Mouse (Mus musculus): ENCODE data around the gene Sort1.

Gene Sort1

DNA sequence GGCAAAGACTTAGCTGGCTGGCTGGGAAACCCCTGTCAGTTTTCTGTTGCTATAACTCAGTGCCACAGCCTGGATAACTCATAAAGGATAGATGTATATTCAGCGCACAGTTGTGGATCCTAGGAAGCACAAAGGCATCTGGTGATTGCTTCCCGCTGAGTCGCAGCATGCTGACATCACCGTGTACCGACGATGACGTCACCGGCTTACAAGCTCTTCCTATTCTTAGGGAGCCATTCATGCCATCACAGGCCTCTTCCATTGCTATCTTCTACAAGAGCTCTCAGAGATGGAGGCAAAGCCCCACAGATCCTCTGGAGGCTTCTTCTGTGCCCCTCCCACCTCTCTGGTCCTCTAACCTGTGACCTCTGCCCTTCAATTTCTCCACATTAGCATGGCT is 19.8 kb downstream of the Sort1 start:
- Histone ChIP-seq H3K9me3 (ENCODE audit: low read length) (no peaks in the 10 kb centered on the region), H3K27me3 (ENCODE audit: insufficient read depth, low read length) (no peaks in the 10 kb centered on the region), H3K36me3 (ENCODE audit: insufficient read depth, low read length) (no peaks in the 10 kb centered on the region), H3K4me1 (replicated peaks; ENCODE audit: low read depth, low read length) (peaks cover 20% of the 10 kb centered on the region), H3K4me3 (replicated peaks; ENCODE audit: low read length) (no peak overlapping the region)
- TF ChIP-seq CTCF (conservative IDR thresholded peaks at IDR 0.05; ENCODE audit: low read length): no peak

DNA sequence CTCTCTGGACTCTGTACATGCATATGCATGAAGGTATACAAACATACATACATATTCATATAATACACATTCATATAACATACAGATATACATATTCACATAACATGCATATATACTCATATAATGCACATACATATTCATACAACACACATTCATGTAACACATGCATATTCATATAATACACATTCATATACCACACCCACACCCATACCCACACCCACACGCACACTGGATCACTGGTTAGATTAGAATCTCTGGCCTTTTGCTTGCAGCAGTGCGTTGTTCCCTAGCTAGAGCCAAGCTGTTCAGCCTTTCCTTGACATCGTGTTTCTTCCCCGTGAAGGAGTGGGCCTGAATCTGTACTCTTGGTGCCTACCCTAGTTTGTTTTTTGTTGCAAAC is 20.9 kb downstream of the Sort1 start:
- H3K36me3 ChIP-seq (ENCODE audit: insufficient read depth, low read length): no peaks in the 10 kb centered on the region
- H3K9me3 ChIP-seq (ENCODE audit: low read length): no peaks in the 10 kb centered on the region
- no peaks in the 10 kb centered on the region for H3K27me3 ChIP-seq (ENCODE audit: insufficient read depth, low read length)
- no peak for TF ChIP-seq CTCF (conservative IDR thresholded peaks at IDR 0.05; ENCODE audit: low read length)
- no peak for TF ChIP-seq POU5F1 (IDR thresholded peaks at IDR 0.05; ENCODE audit: borderline replicate concordance, low read length)
- TF ChIP-seq NANOG (IDR thresholded peaks at IDR 0.05; ENCODE audit: borderline replicate concordance, low read length): no peak
- no peak overlapping the region for H3K4me3 ChIP-seq (replicated peaks; ENCODE audit: low read length)
- H3K4me1 ChIP-seq (replicated peaks; ENCODE audit: low read depth, low read length): peaks cover 17% of the 10 kb centered on the region

DNA sequence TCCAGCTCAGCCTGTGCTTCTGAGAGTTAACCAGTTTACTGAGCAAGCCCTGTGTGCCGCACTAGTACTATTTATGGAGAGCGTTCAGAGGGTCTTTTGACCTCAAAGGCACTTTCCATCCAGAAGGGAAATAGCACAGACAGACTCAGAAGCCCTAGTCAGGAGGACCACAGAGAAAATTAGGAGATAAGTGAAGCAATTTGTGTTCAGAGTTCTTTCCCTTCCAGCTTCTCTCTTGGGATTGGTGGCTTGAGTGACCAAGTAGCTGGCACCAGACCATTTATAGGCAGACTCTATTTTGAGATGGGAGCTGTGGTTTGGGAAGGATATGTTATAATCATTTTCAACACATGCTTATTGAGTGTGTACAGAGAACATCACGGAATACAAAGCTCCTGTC is 22.5 kb downstream of the Sort1 start:
- H3K9me3 ChIP-seq (ENCODE audit: low read length): no peaks in the 10 kb centered on the region
- no peak overlapping the region for H3K4me3 ChIP-seq (replicated peaks; ENCODE audit: low read length)
- TF ChIP-seq POU5F1 (IDR thresholded peaks at IDR 0.05; ENCODE audit: borderline replicate concordance, low read length) (no peak), CTCF (conservative IDR thresholded peaks at IDR 0.05; ENCODE audit: low read length) (no peak), NANOG (IDR thresholded peaks at IDR 0.05; ENCODE audit: borderline replicate concordance, low read length) (no peak)
- H3K27me3 ChIP-seq (ENCODE audit: insufficient read depth, low read length): no peaks in the 10 kb centered on the region
- H3K36me3 ChIP-seq (ENCODE audit: insufficient read depth, low read length): no peaks in the 10 kb centered on the region
- peaks cover 17% of the 10 kb centered on the region for H3K4me1 ChIP-seq (replicated peaks; ENCODE audit: low read depth, low read length)

GRCm38 (mm10) chr3:108307485-108307884 is 23.6 kb downstream of the Sort1 start:
- TF ChIP-seq NANOG (IDR thresholded peaks at IDR 0.05; ENCODE audit: borderline replicate concordance, low read length): no peak
- no peak for TF ChIP-seq POU5F1 (IDR thresholded peaks at IDR 0.05; ENCODE audit: borderline replicate concordance, low read length)
- TF ChIP-seq CTCF (conservative IDR thresholded peaks at IDR 0.05; ENCODE audit: low read length): no peak
- Histone ChIP-seq H3K4me1 (replicated peaks; ENCODE audit: low read depth, low read length) (peaks cover 17% of the 10 kb centered on the region), H3K36me3 (ENCODE audit: insufficient read depth, low read length) (no peaks in the 10 kb centered on the region), H3K4me3 (replicated peaks; ENCODE audit: low read length) (no peak overlapping the region), H3K27me3 (ENCODE audit: insufficient read depth, low read length) (no peaks in the 10 kb centered on the region), H3K9me3 (ENCODE audit: low read length) (no peaks in the 10 kb centered on the region)

- no peaks in the 10 kb centered on the region for H3K36me3 ChIP-seq (ENCODE audit: insufficient read depth, low read length)
- peaks cover 12% of the 10 kb centered on the region; the same call in 1 of the 2 replicates for H3K4me1 ChIP-seq (replicated peaks; ENCODE audit: low read depth, low read length)
- H3K27me3 ChIP-seq (ENCODE audit: insufficient read depth, low read length): no peaks in the 10 kb centered on the region
- TF ChIP-seq POU5F1 (IDR thresholded peaks at IDR 0.05; ENCODE audit: borderline replicate concordance, low read length) (no peak), CTCF (conservative IDR thresholded peaks at IDR 0.05; ENCODE audit: low read length) (no peak), NANOG (IDR thresholded peaks at IDR 0.05; ENCODE audit: borderline replicate concordance, low read length) (no peak)
- no peak overlapping the region for H3K4me3 ChIP-seq (replicated peaks; ENCODE audit: low read length)
- H3K9me3 ChIP-seq (ENCODE audit: low read length): no peaks in the 10 kb centered on the region
Observed at GRCm38 (mm10) chr3:108310921-108311341, 27.0 kb downstream of the Sort1 start.

- no peaks in the 10 kb centered on the region for H3K27me3 ChIP-seq (ENCODE audit: insufficient read depth, low read length)
- TF ChIP-seq POU5F1 (IDR thresholded peaks at IDR 0.05; ENCODE audit: borderline replicate concordance, low read length) (no peak), NANOG (IDR thresholded peaks at IDR 0.05; ENCODE audit: borderline replicate concordance, low read length) (no peak), CTCF (conservative IDR thresholded peaks at IDR 0.05; ENCODE audit: low read length) (no peak)
- no peak overlapping the region for H3K4me3 ChIP-seq (replicated peaks; ENCODE audit: low read length)
Observed at GRCm38 (mm10) chr3:108311688-108312087, 27.8 kb downstream of the Sort1 start.

DNA sequence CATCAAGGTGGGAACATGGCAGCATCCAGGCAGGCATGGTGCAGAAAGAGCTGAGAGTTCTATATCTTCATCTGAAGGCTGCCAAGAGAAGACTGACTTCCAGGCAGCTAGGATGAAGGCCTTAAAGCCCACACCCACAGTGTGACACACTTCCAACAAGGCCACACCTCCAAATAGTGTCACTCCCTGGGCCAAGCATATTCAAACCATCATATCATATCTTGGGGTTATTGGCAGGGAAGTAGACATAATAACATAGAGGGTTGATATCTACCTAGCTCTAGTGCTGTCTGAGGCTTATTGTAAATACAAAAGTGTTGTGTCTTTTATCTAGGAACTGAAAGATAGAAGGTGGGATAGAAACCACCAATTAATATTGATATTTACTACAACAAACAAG is 28.5 kb downstream of the Sort1 start:
- no peak overlapping the region for H3K4me3 ChIP-seq (replicated peaks; ENCODE audit: low read length)
- H3K27me3 ChIP-seq (ENCODE audit: insufficient read depth, low read length): no peaks in the 10 kb centered on the region
- no peaks in the 10 kb centered on the region for H3K36me3 ChIP-seq (ENCODE audit: insufficient read depth, low read length)
- H3K9me3 ChIP-seq (ENCODE audit: low read length): no peaks in the 10 kb centered on the region
- TF ChIP-seq NANOG (IDR thresholded peaks at IDR 0.05; ENCODE audit: borderline replicate concordance, low read length) (no peak), CTCF (conservative IDR thresholded peaks at IDR 0.05; ENCODE audit: low read length) (no peak), POU5F1 (IDR thresholded peaks at IDR 0.05; ENCODE audit: borderline replicate concordance, low read length) (no peak)
- H3K4me1 ChIP-seq (replicated peaks; ENCODE audit: low read depth, low read length): peaks cover 19% of the 10 kb centered on the region; the same call in 1 of the 2 replicates

More at GRCm38 (mm10) chr3:108311688-108312087, 27.8 kb downstream of the Sort1 start:
- no peaks in the 10 kb centered on the region for H3K9me3 ChIP-seq (ENCODE audit: low read length)
- H3K36me3 ChIP-seq (ENCODE audit: insufficient read depth, low read length): no peaks in the 10 kb centered on the region
- H3K4me1 ChIP-seq (replicated peaks; ENCODE audit: low read depth, low read length): peaks cover 13% of the 10 kb centered on the region; the same call in 1 of the 2 replicates

GRCm38 (mm10) chr3:108313138-108313537 is 29.3 kb downstream of the Sort1 start:
- no peaks in the 10 kb centered on the region for H3K27me3 ChIP-seq (ENCODE audit: insufficient read depth, low read length)
- H3K36me3 ChIP-seq (ENCODE audit: insufficient read depth, low read length): no peaks in the 10 kb centered on the region
- no peak overlapping the region for H3K4me3 ChIP-seq (replicated peaks; ENCODE audit: low read length)
- peaks cover 19% of the 10 kb centered on the region; the same call in 1 of the 2 replicates for H3K4me1 ChIP-seq (replicated peaks; ENCODE audit: low read depth, low read length)
- H3K9me3 ChIP-seq (ENCODE audit: low read length): no peaks in the 10 kb centered on the region
- no peak for TF ChIP-seq POU5F1 (IDR thresholded peaks at IDR 0.05; ENCODE audit: borderline replicate concordance, low read length)
- TF ChIP-seq CTCF (conservative IDR thresholded peaks at IDR 0.05; ENCODE audit: low read length): no peak
- no peak for TF ChIP-seq NANOG (IDR thresholded peaks at IDR 0.05; ENCODE audit: borderline replicate concordance, low read length)

- Histone ChIP-seq H3K9me3 (ENCODE audit: low read length) (no peaks in the 10 kb centered on the region), H3K27me3 (ENCODE audit: insufficient read depth, low read length) (no peaks in the 10 kb centered on the region), H3K4me1 (replicated peaks; ENCODE audit: low read depth, low read length) (peaks cover 29% of the 10 kb centered on the region), H3K4me3 (replicated peaks; ENCODE audit: low read length) (no peak overlapping the region), H3K36me3 (ENCODE audit: insufficient read depth, low read length) (no peaks in the 10 kb centered on the region)
- TF ChIP-seq NANOG (IDR thresholded peaks at IDR 0.05; ENCODE audit: borderline replicate concordance, low read length) (no peak), POU5F1 (IDR thresholded peaks at IDR 0.05; ENCODE audit: borderline replicate concordance, low read length) (no peak), CTCF (conservative IDR thresholded peaks at IDR 0.05; ENCODE audit: low read length) (no peak)
Observed at GRCm38 (mm10) chr3:108314038-108314675, 30.3 kb downstream of the Sort1 start.
